Mouse (Mus musculus) mouse trophoblast stem cell (cell line): ENCODE measurements around the gene Rhobtb1.

Experiments
- in situ Hi-C, 2 experiments: fragments of 300-500 bp; cut with MseI, MboI; formaldehyde crosslinking; loops; 2 replicates in 1 of 2; 3 replicates in 1 of 2; pipeline ENCODE4 v1.15.1; 2025

Gene Rhobtb1

DNA sequence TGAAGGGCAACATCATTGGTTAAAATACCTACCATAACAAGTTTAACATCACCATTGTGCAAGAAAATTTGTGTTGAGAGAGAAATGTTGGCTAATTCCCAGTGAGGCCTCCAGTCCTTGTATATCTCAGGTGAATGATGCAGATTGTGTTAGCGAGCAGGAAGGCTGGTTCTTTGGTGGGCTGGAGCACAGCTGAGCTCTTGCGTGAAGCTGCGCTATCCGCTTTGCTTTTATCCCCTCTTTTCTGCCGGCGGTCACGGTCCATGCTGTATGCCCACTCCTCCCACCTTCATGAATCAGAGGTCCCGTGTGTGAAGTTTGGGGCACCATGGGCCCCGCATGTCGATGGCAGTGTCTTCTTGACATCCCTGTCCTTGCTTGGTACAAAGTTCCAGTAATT lies 58.8 kb downstream of the Rhobtb1 start:
- in situ Hi-C loops = no loop called here

- in situ Hi-C loops = no loop called here
Measured at GRCm38 (mm10) chr10:69210659-69211058, 59.4 kb downstream of the Rhobtb1 start.

- in situ Hi-C loops = no loop called here
Measured at GRCm38 (mm10) chr10:69211560-69211959, 60.3 kb downstream of the Rhobtb1 start.

GRCm38 (mm10) chr10:69211976-69212375 lies 60.7 kb downstream of the Rhobtb1 start:
- in situ Hi-C loops = no loop called here

GRCm38 (mm10) chr10:69212542-69213440 lies 61.6 kb downstream of the Rhobtb1 start, which contains the start of gene A930033H14Rik:
A930033H14Rik (minus strand) TSS chr10:69213098.
- in situ Hi-C loops = no loop called here

DNA sequence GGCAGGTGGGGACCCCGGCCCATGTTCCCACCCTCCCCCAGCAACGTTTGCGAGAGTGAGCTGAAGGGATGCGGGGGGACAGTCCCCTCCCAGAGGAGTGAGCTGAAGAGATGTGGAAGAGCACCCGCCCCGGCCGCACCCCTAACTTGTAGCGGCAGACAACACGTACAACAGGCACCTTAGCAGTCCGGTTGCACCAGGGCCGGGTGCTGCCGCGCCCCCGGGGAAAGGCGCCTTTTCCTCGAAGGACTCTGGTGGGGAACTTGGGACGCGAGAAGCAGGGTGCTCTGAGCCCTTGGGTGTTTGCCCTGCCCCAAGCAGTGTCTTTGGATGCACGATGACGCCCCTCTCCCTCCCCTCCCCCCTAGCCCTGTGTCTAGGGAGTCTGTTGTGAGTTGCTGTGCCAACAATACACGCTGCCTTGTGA lies 62.2 kb downstream of the Rhobtb1 start:
- in situ Hi-C loops = no loop called here

GRCm38 (mm10) chr10:69213986-69214385 lies 62.8 kb downstream of the Rhobtb1 start:
- in situ Hi-C loops = no loop called here

DNA sequence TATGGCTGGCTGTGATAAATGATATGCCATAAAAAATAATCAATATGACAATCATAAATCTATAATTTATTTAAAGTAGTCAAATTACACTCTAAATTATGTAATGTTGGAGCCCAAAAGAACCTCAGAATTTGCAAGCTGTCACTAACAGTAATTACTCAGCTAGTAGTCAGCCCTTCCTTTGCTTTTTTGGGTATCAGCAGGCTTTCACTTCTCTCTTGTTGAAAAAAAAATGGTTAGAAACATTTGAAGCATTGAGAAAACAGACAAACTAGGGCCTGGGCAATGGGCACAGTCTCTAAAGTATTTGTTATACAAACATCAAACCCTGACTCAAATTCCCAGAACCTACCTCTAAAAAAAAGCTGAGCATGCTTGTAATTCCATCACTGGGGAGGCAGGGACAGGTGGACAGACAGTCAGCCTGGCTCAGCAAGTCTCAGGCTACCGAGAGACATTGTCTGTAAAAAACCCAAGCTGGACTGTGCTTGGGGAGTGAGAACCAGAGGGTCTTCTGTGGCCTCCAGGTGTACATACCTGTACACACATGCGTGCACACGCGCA lies 66.0 kb downstream of the Rhobtb1 start:
- in situ Hi-C loops = no loop called here

- in situ Hi-C loops = no loop called here
Measured at GRCm38 (mm10) chr10:69218458-69219288, 67.4 kb downstream of the Rhobtb1 start.

- in situ Hi-C loops = no loop called here
Measured at GRCm38 (mm10) chr10:69219289-69219626, 68.0 kb downstream of the Rhobtb1 start.

DNA sequence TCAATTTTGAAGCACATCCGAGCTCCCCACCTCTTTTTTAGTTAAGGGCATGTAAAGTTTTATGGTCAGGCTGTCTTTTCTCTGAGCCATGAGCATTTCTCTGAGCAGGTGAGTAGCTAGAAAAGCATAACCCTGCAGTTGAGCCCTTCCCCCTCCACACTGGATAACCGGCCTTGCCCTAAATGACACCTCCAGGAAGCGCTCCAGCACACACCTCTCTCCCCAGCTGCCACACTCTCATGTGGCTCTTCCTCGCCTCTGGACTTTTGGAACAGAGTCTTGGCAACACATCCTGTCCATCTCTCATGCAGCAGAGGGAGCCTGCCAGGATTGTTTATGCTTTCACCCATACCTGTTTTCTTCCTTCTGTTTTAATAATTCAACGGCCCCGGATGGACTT lies 69.1 kb downstream of the Rhobtb1 start:
- in situ Hi-C loops = no loop called here

GRCm38 (mm10) chr10:69221148-69221547 lies 69.9 kb downstream of the Rhobtb1 start:
- in situ Hi-C loops = no loop called here

DNA sequence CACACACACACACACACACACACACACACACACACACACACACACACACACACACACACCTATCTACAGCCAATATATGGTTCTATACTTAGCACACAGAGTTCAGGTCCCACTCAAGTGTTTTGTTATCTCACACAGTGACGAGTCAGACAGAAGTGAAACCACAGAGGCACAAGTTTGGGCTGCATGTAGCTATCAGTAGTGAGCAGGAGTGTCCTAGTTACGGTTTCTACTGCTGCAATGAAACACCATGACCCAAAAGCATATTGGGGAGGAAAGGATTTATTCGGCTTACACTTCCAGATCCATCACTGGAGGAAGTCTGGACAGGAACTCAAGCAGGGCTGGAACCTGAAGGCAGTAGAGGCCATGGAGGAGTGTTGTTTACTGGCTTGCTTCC lies 70.7 kb downstream of the Rhobtb1 start:
- in situ Hi-C loops = no loop called here

- in situ Hi-C loops = no loop called here
Measured at GRCm38 (mm10) chr10:69223232-69223631, 72.0 kb downstream of the Rhobtb1 start.

- in situ Hi-C loops = no loop called here
Measured at GRCm38 (mm10) chr10:69224276-69224675, 73.0 kb downstream of the Rhobtb1 start.

DNA sequence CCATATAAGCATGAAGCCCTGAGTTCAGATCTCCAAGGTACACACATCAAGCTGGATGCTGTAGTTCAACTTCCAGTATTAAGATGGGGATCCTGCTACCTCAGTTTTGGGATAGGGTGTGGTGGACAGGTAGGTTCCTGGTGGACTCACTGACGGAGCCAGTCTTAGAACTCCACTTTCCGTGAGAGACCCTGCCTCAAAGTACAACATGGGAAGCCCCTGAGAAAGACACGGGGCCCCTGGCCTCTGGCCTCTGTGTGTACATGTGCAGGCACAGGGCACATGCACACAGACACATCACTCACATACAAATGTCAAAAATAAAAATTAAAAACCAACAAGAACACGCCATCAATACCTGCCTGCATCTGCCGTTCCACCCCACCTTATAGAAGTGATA lies 74.2 kb downstream of the Rhobtb1 start:
- in situ Hi-C loops = no loop called here

DNA sequence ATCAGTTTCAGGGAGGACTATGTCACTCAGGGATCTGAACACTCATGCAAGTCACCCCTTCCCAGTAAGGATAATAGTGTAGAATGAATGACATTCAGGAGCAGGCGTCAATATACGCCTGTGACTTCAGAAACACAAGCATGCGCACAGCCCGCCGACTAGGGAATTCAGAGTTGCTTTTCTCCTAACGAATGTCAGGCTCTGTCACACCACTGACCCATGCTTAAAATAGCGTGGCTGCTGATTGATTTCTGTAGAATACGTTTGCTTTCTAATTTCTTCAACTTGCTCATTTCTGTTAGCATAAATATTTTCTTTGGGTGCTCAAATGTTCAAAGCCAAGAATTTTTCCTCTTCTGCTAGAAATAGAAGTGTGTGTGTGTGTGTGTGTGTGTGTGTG lies 74.7 kb downstream of the Rhobtb1 start:
- in situ Hi-C loops = no loop called here

DNA sequence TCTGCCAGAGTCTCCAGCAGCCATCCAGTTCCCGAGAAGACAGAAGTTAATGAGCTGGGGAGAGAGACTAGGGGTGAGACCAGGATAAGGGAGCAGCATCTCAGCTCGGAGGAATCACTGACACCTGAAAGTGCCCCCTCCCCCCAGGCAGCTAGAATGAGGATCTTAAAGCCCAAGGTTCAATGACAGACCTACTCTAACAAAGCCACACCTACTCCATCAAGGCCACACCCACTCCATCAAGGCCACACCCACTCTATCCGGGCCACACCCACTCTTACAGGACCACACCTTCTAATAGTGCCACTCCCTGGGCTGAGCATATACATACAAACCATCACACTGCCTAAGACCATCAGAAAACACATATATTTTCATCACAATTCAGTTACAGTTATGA lies 86.0 kb downstream of the Rhobtb1 start:
- in situ Hi-C loops = no loop called here

GRCm38 (mm10) chr10:69237781-69238180 lies 86.5 kb downstream of the Rhobtb1 start:
- in situ Hi-C loops = no loop called here

DNA sequence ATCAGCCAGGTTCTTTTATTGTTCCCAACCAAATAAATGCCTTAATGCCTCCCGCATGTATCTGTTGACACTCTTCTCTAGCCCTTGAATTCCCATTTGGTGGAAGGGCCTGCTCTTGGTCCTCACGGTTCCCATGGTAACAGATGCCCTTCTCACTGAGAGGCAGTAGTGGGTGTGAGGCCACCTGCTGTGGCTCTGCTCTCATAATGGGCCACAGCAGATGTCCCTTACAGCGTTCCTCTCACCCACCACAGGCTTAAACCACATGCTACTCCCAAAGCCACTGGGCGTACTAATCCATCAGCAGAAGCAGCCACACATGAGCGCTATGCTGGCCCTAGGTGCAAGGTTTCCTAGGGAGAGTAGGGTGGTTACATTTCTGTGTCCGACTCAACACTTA lies 87.1 kb downstream of the Rhobtb1 start:
- in situ Hi-C loops = no loop called here

GRCm38 (mm10) chr10:69240530-69240929 lies 89.3 kb downstream of the Rhobtb1 start:
- in situ Hi-C loops = no loop called here

DNA sequence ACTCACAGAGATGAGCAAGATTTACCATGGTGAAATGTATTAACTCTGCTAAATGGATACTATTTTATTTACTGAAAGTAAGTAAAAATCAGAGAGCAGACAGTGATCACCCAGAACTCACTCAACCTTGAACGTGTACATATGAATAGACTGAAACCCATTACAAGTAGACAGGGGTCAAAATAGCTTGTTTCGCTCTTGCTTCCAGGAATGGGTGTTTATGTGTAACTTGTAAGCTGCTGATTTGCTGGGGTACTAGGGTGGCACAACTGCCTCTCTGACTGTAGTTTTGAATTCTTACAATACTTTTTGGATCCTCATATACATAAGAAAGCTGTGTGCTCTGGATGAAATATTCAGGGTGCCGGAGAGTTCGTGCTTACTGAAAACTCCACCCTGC lies 93.9 kb downstream of the Rhobtb1 start:
- in situ Hi-C loops = no loop called here
